Mouse (Mus musculus) CD4-positive naive resting alpha-beta T cell, adult 57 days (primary cell): ENCODE measurements around the gene Olfr596. TPM values are rescaled to one million over a fixed set of nuclear protein-coding genes. Genes with fewer than 3 reads are reported as not detected.

ENCODE experiments used
- total RNA-seq: library from RNA; stranded (reverse); gene quantifications from one replicate; pipeline ENCODE4 v1.2.4, GENCODE M21; 2023

Olfr596 gene
- total RNA-seq = not detected

DNA sequence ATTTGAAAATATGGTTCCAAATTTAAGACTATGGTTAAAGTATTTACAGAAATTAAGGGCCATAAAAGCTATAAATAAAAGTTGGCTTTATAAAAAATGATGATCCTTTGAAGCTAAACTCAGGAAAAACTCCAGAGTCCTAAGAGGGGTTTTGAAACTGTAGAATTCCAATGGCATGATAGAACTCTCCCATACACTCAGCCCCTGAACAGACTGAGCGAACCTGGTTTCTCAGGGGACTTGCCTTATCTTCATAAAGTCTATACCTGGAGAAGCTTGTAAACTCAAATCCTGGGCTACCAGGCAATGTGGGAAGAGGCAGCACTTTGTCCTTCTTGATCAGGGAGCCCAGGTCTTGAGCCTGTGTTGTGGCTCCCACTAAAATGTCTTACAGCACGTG, at the start of gene Olfr596:
Gene Olfr596 (plus strand): TSS at position 301 of the 400 bp plus-strand sequence.

DNA sequence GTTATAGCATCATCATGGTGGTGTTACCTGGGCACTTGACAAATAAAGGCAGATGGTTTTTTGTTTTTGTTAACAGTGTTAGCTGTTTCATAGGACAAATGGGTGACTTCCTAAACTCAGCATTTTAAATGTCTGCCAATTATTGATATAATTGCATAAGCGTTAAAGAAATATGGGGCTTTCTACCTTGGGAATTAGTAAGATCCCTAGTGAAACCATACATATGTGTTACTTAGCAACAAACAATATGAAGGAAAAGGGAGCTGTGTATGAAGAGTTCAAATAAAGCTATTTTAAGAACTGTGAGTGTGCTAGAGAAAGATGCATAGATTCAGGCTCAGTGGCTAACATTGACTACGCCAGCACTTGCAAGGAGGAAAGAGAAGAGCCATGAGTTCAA, 10.6 kb downstream of the Olfr596 start, which contains the start of gene Olfr597:
Gene Olfr597 (plus strand): TSS at position 301 of the 400 bp plus-strand sequence.

DNA sequence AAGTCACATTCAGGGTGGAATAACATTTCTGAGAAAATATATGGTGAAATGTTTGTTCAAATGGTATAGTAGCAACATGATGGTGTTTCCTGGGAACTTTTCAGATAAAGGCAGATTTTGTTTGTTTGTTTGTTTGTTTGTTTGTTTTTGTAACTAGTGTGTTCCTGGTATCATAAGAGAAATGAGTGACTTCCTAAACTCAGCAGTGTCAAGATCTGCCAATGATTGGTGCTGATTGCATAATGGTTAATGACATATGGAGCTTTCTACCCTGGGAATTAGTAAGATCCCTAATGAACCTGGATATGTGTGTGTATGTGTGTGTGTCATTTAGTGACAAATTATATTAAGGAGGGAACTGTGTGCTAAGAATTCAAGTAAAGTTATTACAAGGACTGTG, 17.8 kb downstream of the Olfr596 start, which contains the start of gene Olfr598:
Gene Olfr598 (plus strand): TSS at position 301 of the 400 bp plus-strand sequence.

DNA sequence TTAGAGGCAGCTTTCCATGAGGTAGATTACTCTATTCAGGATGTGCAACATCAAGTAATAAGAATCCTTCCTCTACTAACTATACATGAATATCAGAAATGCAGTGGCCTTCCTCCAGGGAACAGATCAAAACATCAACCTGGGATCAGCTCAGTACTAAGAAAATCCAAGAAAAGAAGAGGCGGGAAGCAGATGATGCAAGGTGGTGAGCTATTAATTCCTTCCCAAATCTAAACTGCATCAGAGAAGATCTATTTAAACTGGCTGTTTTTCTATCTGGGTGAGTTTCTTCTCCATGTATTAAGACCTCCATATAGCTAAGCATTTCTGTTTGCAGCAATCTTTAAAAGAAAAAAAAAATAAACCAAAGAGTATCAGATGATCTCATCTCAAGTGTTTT, 30.2 kb downstream of the Olfr596 start, which contains the start of gene Olfr599:
Gene Olfr599 (plus strand): TSS at position 301 of the 400 bp plus-strand sequence.

DNA sequence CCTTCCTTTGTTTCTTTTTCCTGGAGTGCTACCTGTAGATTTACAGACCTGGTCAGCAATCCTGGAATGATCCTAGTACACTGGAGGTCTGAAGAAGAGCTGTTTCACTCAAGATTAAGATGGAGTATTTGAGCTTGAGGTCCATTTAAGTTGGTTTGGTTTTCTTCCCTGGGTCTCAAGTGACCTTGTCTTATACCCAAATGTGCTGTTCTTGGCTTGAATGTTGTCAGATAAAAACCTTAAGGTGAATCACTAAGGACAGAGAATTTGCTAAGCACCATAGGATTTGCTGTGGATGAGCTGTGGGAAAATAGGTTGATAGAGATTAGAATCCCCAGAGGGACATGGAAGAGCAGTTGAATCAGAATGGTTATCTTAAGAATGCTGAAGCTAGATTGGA, 44.1 kb downstream of the Olfr596 start, which contains the start of gene Olfr600:
Gene Olfr600 (minus strand): TSS at position 101 of the 400 bp plus-strand sequence.

Other genes with a start within 250 kb of the Olfr596 start
- not detected for gene Olfr584, start 223.8 kb upstream of the Olfr596 start, total RNA-seq
- not detected for gene Olfr585, start 207.9 kb upstream of the Olfr596 start, total RNA-seq
- gene Olfr586, start 180.0 kb upstream of the Olfr596 start, total RNA-seq = not detected
- not detected for gene Olfr588-ps1, start 164.8 kb upstream of the Olfr596 start, total RNA-seq
- gene Olfr589, start 149.3 kb upstream of the Olfr596 start, total RNA-seq = not detected
- not detected for gene Olfr591, start 127.3 kb upstream of the Olfr596 start, total RNA-seq
- not detected for gene Olfr592, start 120.8 kb upstream of the Olfr596 start, total RNA-seq
- not detected for gene Olfr593, start 93.8 kb upstream of the Olfr596 start, total RNA-seq
- gene Olfr594, start 88.7 kb upstream of the Olfr596 start, total RNA-seq = not detected
- not detected for gene Usp17ld, start 53.1 kb upstream of the Olfr596 start, total RNA-seq
- gene Olfr597, start 10.7 kb downstream of the Olfr596 start, total RNA-seq = not detected
- gene Olfr598, start 17.9 kb downstream of the Olfr596 start, total RNA-seq = not detected
- not detected for gene Olfr599, start 30.3 kb downstream of the Olfr596 start, total RNA-seq
- gene Olfr600, start 44.0 kb downstream of the Olfr596 start, total RNA-seq = not detected
- gene Olfr601, start 57.0 kb downstream of the Olfr596 start, total RNA-seq = not detected
- not detected for gene Olfr603, start 80.5 kb downstream of the Olfr596 start, total RNA-seq
- not detected for gene Usp17lc, start 109.4 kb downstream of the Olfr596 start, total RNA-seq
- not detected for gene Olfr605, start 139.8 kb downstream of the Olfr596 start, total RNA-seq
- not detected for gene Olfr606, start 143.4 kb downstream of the Olfr596 start, total RNA-seq
- gene Olfr607, start 158.5 kb downstream of the Olfr596 start, total RNA-seq = not detected
- not detected for gene Olfr608, start 164.2 kb downstream of the Olfr596 start, total RNA-seq
- not detected for gene Olfr609, start 192.4 kb downstream of the Olfr596 start, total RNA-seq
- gene Olfr610, start 206.5 kb downstream of the Olfr596 start, total RNA-seq = not detected
- gene Olfr611, start 215.2 kb downstream of the Olfr596 start, total RNA-seq = not detected
- gene Olfr612, start 237.1 kb downstream of the Olfr596 start, total RNA-seq = not detected
- not detected for gene Olfr613, start 242.4 kb downstream of the Olfr596 start, total RNA-seq